Mouse (Mus musculus): ENCODE data around the gene Heatr9. TPM values are rescaled to one million over a fixed set of nuclear protein-coding genes. Genes with fewer than 3 reads are reported as not detected.

Heatr9 gene
- polyA plus RNA-seq (2012; rRNA removed) = 0.01 TPM in 1 of 2 replicates, not detected in the other

GRCm38 (mm10) chr11:83522075-83522474 lies at the start of gene Heatr9:
TSS of gene Heatr9 (minus strand) at chr11:83522175.

GRCm38 (mm10) chr11:83530360-83530759 lies 8.4 kb upstream of the Heatr9 start, which contains the start of gene Ccl5:
TSS of gene Ccl5 (minus strand) at chr11:83530518.

GRCm38 (mm10) chr11:83472324-83473234 lies 49.4 kb downstream of the Heatr9 start, which contains the start of gene Taf15:
TSS of gene Taf15 (plus strand) at chr11:83473086.

GRCm38 (mm10) chr11:83462711-83463244 lies 59.2 kb downstream of the Heatr9 start, which contains the start of gene Mmp28:
TSS of gene Mmp28 (minus strand) at chr11:83463071.

Other genes starting within 250 kb of the Heatr9 start
- gene Slfn14, start 235.4 kb downstream of the Heatr9 start, polyA plus RNA-seq (2012; rRNA removed) = 10.2 and 11.4 TPM in 2 replicates
- 10.6 and 11.5 TPM in 2 replicates for gene Ap2b1, start 223.2 kb downstream of the Heatr9 start, polyA plus RNA-seq (2012; rRNA removed)
- gene Pex12, start 219.6 kb downstream of the Heatr9 start, polyA plus RNA-seq (2012; rRNA removed) = 4.5 and 4.9 TPM in 2 replicates
- gene Rasl10b, start 113.0 kb downstream of the Heatr9 start, polyA plus RNA-seq (2012; rRNA removed) = 0.05 and 0.07 TPM in 2 replicates
- 0.01 TPM in 1 of 2 replicates, not detected in the other for gene Gas2l2, start 92.7 kb downstream of the Heatr9 start, polyA plus RNA-seq (2012; rRNA removed)
- gene 1700020L24Rik, start 84.5 kb downstream of the Heatr9 start, polyA plus RNA-seq (2012; rRNA removed) = 5.3 and 7.1 TPM in 2 replicates
- gene Mmp28, start 59.1 kb downstream of the Heatr9 start, polyA plus RNA-seq (2012; rRNA removed) = 0.37 and 0.45 TPM in 2 replicates
- 24.8 and 30.1 TPM in 2 replicates for gene Taf15, start 49.1 kb downstream of the Heatr9 start, polyA plus RNA-seq (2012; rRNA removed)
- gene Ccl5, start 8.3 kb upstream of the Heatr9 start, polyA plus RNA-seq (2012; rRNA removed) = 3.7 and 6.4 TPM in 2 replicates
- 36.2 and 38.4 TPM in 2 replicates for gene Ccl9, start 56.5 kb upstream of the Heatr9 start, polyA plus RNA-seq (2012; rRNA removed)
- gene Ccl6, start 70.9 kb upstream of the Heatr9 start, polyA plus RNA-seq (2012; rRNA removed) = 7.1 and 7.7 TPM in 2 replicates
- gene Rpl9-ps1, start 123.4 kb upstream of the Heatr9 start, polyA plus RNA-seq (2012; rRNA removed) = not detected in 2 replicates
- gene Ccl3, start 127.2 kb upstream of the Heatr9 start, polyA plus RNA-seq (2012; rRNA removed) = 0.90 and 1.7 TPM in 2 replicates
- 0.91 and 1.3 TPM in 2 replicates for gene Ccl4, start 140.4 kb upstream of the Heatr9 start, polyA plus RNA-seq (2012; rRNA removed)
- 12.9 and 14.2 TPM in 2 replicates for gene Wfdc17, start 181.8 kb upstream of the Heatr9 start, polyA plus RNA-seq (2012; rRNA removed)
- gene Wfdc18, start 186.8 kb upstream of the Heatr9 start, polyA plus RNA-seq (2012; rRNA removed) = not detected in 2 replicates
- 81.8 and 118 TPM in 2 replicates for gene Wfdc21, start 224.8 kb upstream of the Heatr9 start, polyA plus RNA-seq (2012; rRNA removed)
- gene Heatr6, start 231.5 kb upstream of the Heatr9 start, polyA plus RNA-seq (2012; rRNA removed) = 5.3 and 6.2 TPM in 2 replicates

Data from liver, embryonic 18 days (tissue).